Mouse (Mus musculus): Measurements from ENCODE around the gene Foxk2.

GRCm38 (mm10) chr11:121216831-121217230, 43.0 kb upstream of the Foxk2 start:
- TF ChIP-seq CTCF (IDR thresholded peaks at IDR 0.05; ENCODE audit: extremely low read depth, insufficient read depth, insufficient read length, insufficient replicate concordance), result no peak
- TF ChIP-seq POLR2A (IDR thresholded peaks at IDR 0.05; ENCODE audit: low read depth, low read length), result no peak
